In the genomic region with DNA sequence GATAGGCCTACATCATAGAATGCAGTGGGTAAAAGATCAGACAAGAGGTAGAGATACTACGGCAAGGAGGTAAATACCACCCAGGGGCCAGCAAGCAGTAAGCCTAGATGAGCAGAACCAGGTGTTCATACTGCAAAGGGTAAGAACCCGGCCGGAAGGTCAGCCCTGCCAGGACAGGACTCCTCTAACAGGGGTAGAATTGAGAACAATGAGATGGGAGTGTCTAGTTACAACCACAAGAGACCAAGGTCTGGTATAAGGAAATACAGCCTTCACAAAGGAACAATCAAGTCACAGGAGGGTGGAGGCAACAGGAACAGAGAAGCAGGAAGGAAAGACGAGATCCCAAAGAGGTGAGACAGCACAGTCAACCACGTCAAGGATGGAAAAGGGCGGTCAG, we compare ENCODE assay signal across 21 mouse cellular contexts.
"Had no signal": no experiment of that assay in that cellular context is flagged by ENCODE, and none has a peak within 500 bp of the region (broad histone marks: within the 10 kb centered on the region; RNA-seq: fewer than 3 reads in every experiment).

No protein-coding gene starts in this region.

- DNase-seq: heart, postnatal 10 days; heart, postnatal 14 days; heart, postnatal 36 days; heart, postnatal 4 days; kidney, adult 11 months; kidney, adult 18-20 months; kidney, adult 2 months; kidney, adult 8-10 months; kidney, adult 9 months; kidney, postnatal 10 days; kidney, postnatal 14 days; kidney, postnatal 25 days; kidney, postnatal 36 days; layer of hippocampus, adult 9-11 months; layer of hippocampus, postnatal 36 days had no signal

- ATAC-seq: hindbrain, embryonic 16.5 days; hindbrain, postnatal 0 days; inflammation-experienced regulatory T-cells, adult 6 months; intestine, embryonic 15.5 days; intestine, embryonic 16.5 days; intestine, postnatal 0 days had no signal
